Mouse (Mus musculus) liver, adult (tissue): Measurements from ENCODE around the gene Frmpd4.

Experiments
- GATA4 ChIP-seq: IDR thresholded peaks from 2 replicates; pipeline ENCODE4 v1.6.1; 2014; ENCODE audit warnings: mild to moderate bottlenecking, low read length; ENCODE audit not compliant: insufficient replicate concordance

Frmpd4 gene

GRCm38 (mm10) chrX:168207034-168207433, 370.0 kb downstream of the Frmpd4 start:
- TF ChIP-seq GATA4, result no peak

GRCm38 (mm10) chrX:168191944-168192343, 385.1 kb downstream of the Frmpd4 start:
- no peak for TF ChIP-seq GATA4

- no peak for TF ChIP-seq GATA4
These were observed 387.5 kb downstream of the Frmpd4 start for GRCm38 (mm10) chrX:168189563-168189962.

- no peak for TF ChIP-seq GATA4
These were observed 414.0 kb downstream of the Frmpd4 start for GRCm38 (mm10) chrX:168163001-168163400.

GRCm38 (mm10) chrX:168158866-168159265, 418.2 kb downstream of the Frmpd4 start:
- TF ChIP-seq GATA4, result no peak

- no peak for TF ChIP-seq GATA4
These were observed 436.0 kb downstream of the Frmpd4 start for GRCm38 (mm10) chrX:168141051-168141450.

- no peak for TF ChIP-seq GATA4
These were observed 453.0 kb downstream of the Frmpd4 start for GRCm38 (mm10) chrX:168124043-168124442.

- no peak for TF ChIP-seq GATA4
These were observed 453.5 kb downstream of the Frmpd4 start for GRCm38 (mm10) chrX:168123589-168123965.

- no peak for TF ChIP-seq GATA4
These were observed 454.0 kb downstream of the Frmpd4 start for GRCm38 (mm10) chrX:168122806-168123588.

GRCm38 (mm10) chrX:168041589-168041988, 535.4 kb downstream of the Frmpd4 start:
- TF ChIP-seq GATA4, result no peak

GRCm38 (mm10) chrX:168020574-168021145, 556.4 kb downstream of the Frmpd4 start:
- TF ChIP-seq GATA4, result no peak

GRCm38 (mm10) chrX:168017792-168018191, 559.2 kb downstream of the Frmpd4 start:
- TF ChIP-seq GATA4, result no peak

- TF ChIP-seq GATA4, result no peak
These were observed 592.2 kb downstream of the Frmpd4 start for GRCm38 (mm10) chrX:167984835-167985234.

- TF ChIP-seq GATA4, result no peak
These were observed 625.8 kb downstream of the Frmpd4 start for GRCm38 (mm10) chrX:167951207-167951606.

- no peak for TF ChIP-seq GATA4
These were observed 667.5 kb downstream of the Frmpd4 start for GRCm38 (mm10) chrX:167909483-167909882.

- no peak for TF ChIP-seq GATA4
These were observed 676.0 kb downstream of the Frmpd4 start for GRCm38 (mm10) chrX:167901046-167901445.

- TF ChIP-seq GATA4, result no peak
These were observed 722.2 kb downstream of the Frmpd4 start for GRCm38 (mm10) chrX:167854821-167855220.
